Mouse (Mus musculus) spleen, adult 2 months (tissue): ENCODE results near the gene Flt3.

Experiments
- CTCF ChIP-seq: fragments of 200-500 bp; IDR thresholded peaks from 2 replicates; pipeline ENCODE4 v1.5.1; 2011; ENCODE audit warnings: mild to moderate bottlenecking, inconsistent platforms; ENCODE audit not compliant: insufficient read depth, insufficient read length, insufficient replicate concordance; ENCODE audit errors: extremely low read depth
- POLR2A ChIP-seq: fragments of 200-500 bp; IDR thresholded peaks from 2 replicates; pipeline ENCODE4 v1.6.1; 2011; ENCODE audit warnings: low read depth, low read length, inconsistent platforms

GRCm38 (mm10) chr5:147293127-147293910 is 107.0 kb downstream of the Flt3 start:
- TF ChIP-seq CTCF: peak; percentile 93
- TF ChIP-seq POLR2A: no peak
